Mouse (Mus musculus) liver, postnatal 0 days (tissue): ENCODE results near the gene Gm45140. TPM values are rescaled to one million over a fixed set of nuclear protein-coding genes. Genes with fewer than 3 reads are reported as not detected.

Experiments used
- ATAC-seq: fragments of 200-750 bp; cut with Nextera tagmentation; 2 replicates; pipeline ENCODE4 v1.8.0; 2017; ENCODE audit warnings: mild to moderate bottlenecking, moderate library complexity
- DNase-seq: peaks from one replicate; pipeline ENCODE4 v3.0.0-alpha.2; 2016
- H3K27ac ChIP-seq: fragments of 300-500 bp; sonication (generic); 2 replicates; pipeline ENCODE4 v1.5.1; 2014; ENCODE audit warnings: antibody characterized with exemption, moderate library complexity, mild to moderate bottlenecking, low read depth
- H3K27me3 ChIP-seq: fragments of 300-500 bp; sonication (generic); 2 replicates; pipeline ENCODE4 v1.6.1; 2014; ENCODE audit warnings: low read length, control low read depth, mixed read lengths; ENCODE audit not compliant: insufficient read depth
- H3K36me3 ChIP-seq: fragments of 300-500 bp; sonication (generic); replicated peaks from 2 replicates; pipeline ENCODE4 v1.6.1; 2014; ENCODE audit warnings: mild to moderate bottlenecking, control low read depth, low read length, moderate library complexity, mixed read lengths; ENCODE audit not compliant: insufficient read depth
- H3K4me1 ChIP-seq: fragments of 300-500 bp; sonication (generic); 2 replicates; pipeline ENCODE4 v1.6.1; 2014; ENCODE audit warnings: antibody characterized with exemption, mild to moderate bottlenecking, control low read depth; ENCODE audit not compliant: insufficient read depth
- H3K4me2 ChIP-seq: fragments of 300-500 bp; sonication (generic); 2 replicates; pipeline ENCODE4 v1.6.1; 2014; ENCODE audit warnings: low read depth, mild to moderate bottlenecking, low read length, moderate library complexity, mixed read lengths
- H3K4me3 ChIP-seq: fragments of 300-500 bp; sonication (generic); 2 replicates; pipeline ENCODE4 v1.5.1; 2014; ENCODE audit warnings: low read depth, low read length
- H3K9ac ChIP-seq: fragments of 300-500 bp; sonication (generic); replicated peaks from 2 replicates; pipeline ENCODE4 v1.6.1; 2014; ENCODE audit warnings: mild to moderate bottlenecking, moderate library complexity
- H3K9me3 ChIP-seq: fragments of 300-500 bp; sonication (generic); 2 replicates; pipeline ENCODE4 v1.6.1; 2016; ENCODE audit warnings: mild to moderate bottlenecking, control low read depth, low read length, mixed read lengths
- CTCF ChIP-seq: sonication (generic); IDR thresholded peaks from 2 replicates; pipeline ENCODE4 v1.5.1; 2016; ENCODE audit warnings: antibody characterized with exemption, low read depth
- EP300 ChIP-seq: IDR thresholded peaks from 2 replicates; pipeline ENCODE4 v1.6.1; 2016; ENCODE audit warnings: antibody characterized with exemption, low read depth, mild to moderate bottlenecking
- WGBS: fragments of 180-500 bp; shearing (Covaris S2); extraction: QIAGEN DNeasy Blood & Tissue Kit; methylation state at CpG from one replicate; pipeline ENCODE4 v1.1.7; 2014; ENCODE audit not compliant: insufficient replicate concordance; 5-methylcytosine and 5-hydroxymethylcytosine counted together
- polyA plus RNA-seq: library from polyadenylated mRNA; unstranded; fragments of >200 nt; fragmentation: Nextera tagmentation; extraction: Ambion mirVana; gene quantifications from 2 replicates; pipeline ENCODE4 v1.2.1, GENCODE M21; 2015

The Gm45140 gene
- polyA plus RNA-seq, 1 experiment from 2014 or later: 2.8 TPM

GRCm38 (mm10) chr6:87793821-87794510 is 41.6 kb downstream of the Gm45140 start:
- Histone ChIP-seq H3K27ac (no peak overlapping the region), H3K9me3 (no peaks in the 10 kb centered on the region)
- WGBS: 89% methylated on average over 10 of the region's 10 CpGs

GRCm38 (mm10) chr6:87791826-87792225 is 43.8 kb downstream of the Gm45140 start:
- no peak overlapping the region for H3K9ac ChIP-seq
- H3K36me3 ChIP-seq: peaks cover 48% of the 10 kb centered on the region
- H3K4me3 ChIP-seq: no peak overlapping the region
- H3K9me3 ChIP-seq: no peaks in the 10 kb centered on the region
- no peak for TF ChIP-seq CTCF
- TF ChIP-seq EP300: no peak
- H3K27ac ChIP-seq: peak overlapping the region; percentile 77
- ATAC-seq (no peak), DNase-seq (no peak)
- 87% methylated on average over 5 of the region's 5 CpGs for WGBS
- peaks cover 63% of the 10 kb centered on the region for H3K4me1 ChIP-seq
- H3K27me3 ChIP-seq: no peaks in the 10 kb centered on the region
- no peak overlapping the region for H3K4me2 ChIP-seq

More at GRCm38 (mm10) chr6:87793821-87794510, 41.6 kb downstream of the Gm45140 start:
- H3K4me3 ChIP-seq: no peak overlapping the region
- peaks cover 59% of the 10 kb centered on the region for H3K4me1 ChIP-seq
- H3K27me3 ChIP-seq: no peaks in the 10 kb centered on the region
- no peak overlapping the region for H3K9ac ChIP-seq
- ATAC-seq: no peak
- H3K4me2 ChIP-seq: no peak overlapping the region
- DNase-seq: no peak
- TF ChIP-seq EP300: no peak
- TF ChIP-seq CTCF: no peak
- peaks cover 57% of the 10 kb centered on the region for H3K36me3 ChIP-seq

- Histone ChIP-seq H3K36me3 (peaks cover 48% of the 10 kb centered on the region), H3K4me2 (peak overlapping the region; percentile 29), H3K4me1 (peaks cover 54% of the 10 kb centered on the region), H3K4me3 (no peak overlapping the region), H3K27ac (peak overlapping the region; percentile 92), H3K9ac (peak overlapping the region; percentile 31; the same call in 1 of the 2 replicates), H3K27me3 (no peaks in the 10 kb centered on the region), H3K9me3 (no peaks in the 10 kb centered on the region)
- DNase-seq (peak; percentile 91), ATAC-seq (peak; percentile 88)
- TF ChIP-seq CTCF (peak; percentile 44), EP300 (peak; percentile 62; the same call in 1 of the 2 replicates)
- 39% methylated on average over 7 of the region's 7 CpGs for WGBS
Observed at GRCm38 (mm10) chr6:87790779-87791480, 44.7 kb downstream of the Gm45140 start.

- Histone ChIP-seq H3K4me3 (no peak overlapping the region), H3K9me3 (no peaks in the 10 kb centered on the region), H3K4me1 (peaks cover 49% of the 10 kb centered on the region), H3K36me3 (peaks cover 44% of the 10 kb centered on the region), H3K27me3 (no peaks in the 10 kb centered on the region), H3K4me2 (peak overlapping the region; percentile 52), H3K9ac (peak overlapping the region; percentile 60), H3K27ac (peak overlapping the region; percentile 92)
- 64% methylated on average over 6 of the region's 6 CpGs for WGBS
- DNase-seq (peak; percentile 25), ATAC-seq (no peak)
- TF ChIP-seq EP300 (no peak), CTCF (no peak)
Observed at GRCm38 (mm10) chr6:87789791-87790190, 45.8 kb downstream of the Gm45140 start.

- Histone ChIP-seq H3K9ac (peak overlapping the region; percentile 60), H3K4me2 (peak overlapping the region; percentile 52), H3K27ac (peak overlapping the region; percentile 92), H3K4me1 (peaks cover 49% of the 10 kb centered on the region), H3K4me3 (no peak overlapping the region), H3K9me3 (no peaks in the 10 kb centered on the region), H3K36me3 (peaks cover 37% of the 10 kb centered on the region), H3K27me3 (no peaks in the 10 kb centered on the region)
- TF ChIP-seq EP300 (no peak), CTCF (no peak)
- ATAC-seq: peak; percentile 32
- 30% methylated on average over 5 of the region's 5 CpGs for WGBS
- DNase-seq: peak; percentile 80
Observed at GRCm38 (mm10) chr6:87788896-87789587, 46.6 kb downstream of the Gm45140 start.
